Mouse (Mus musculus) left cerebral cortex, adult 18-20 months (tissue): ENCODE results near the gene Haao. TPM values are rescaled to one million over a fixed set of nuclear protein-coding genes. Genes with fewer than 3 reads are reported as not detected.
"Not testable (repeated sequence)": the region's sequence is repeated elsewhere in the genome, so short reads cannot be mapped to it uniquely, and the experiment has no call there.

ENCODE experiments used
- DNase-seq, 2 experiments: peaks; one replicate each; pipeline ENCODE4 v3.0.0; 2021 to 2022; ENCODE audit warnings: low spot score in 2 of 2, mixed read lengths in 1 of 2
- total RNA-seq, 2 experiments: library from RNA; stranded (reverse); gene quantifications; 2 replicates each; pipeline ENCODE4 v1.2.3; 2021

Haao gene
- total RNA-seq, 2 experiments from 2014 or later = 0.40 TPM; not detected in 1

DNA sequence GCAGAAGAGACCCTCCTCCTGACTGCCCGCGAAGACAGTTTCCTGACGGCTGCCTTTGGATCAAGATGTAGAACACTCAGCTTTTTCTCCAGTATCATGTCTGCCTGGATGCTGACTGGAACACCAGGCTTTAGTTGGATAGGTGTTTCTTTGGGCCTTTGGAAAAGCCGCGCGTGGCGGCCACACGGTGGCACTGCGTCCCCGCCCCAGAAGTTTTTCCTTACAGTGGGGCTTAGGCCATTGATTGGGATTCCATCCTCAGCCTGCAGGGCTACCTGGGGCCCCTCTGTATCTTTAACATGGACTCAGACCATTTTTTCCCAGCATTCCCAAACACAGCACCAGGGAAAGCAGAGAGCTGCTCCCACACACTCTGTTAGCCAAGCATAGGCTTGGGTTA, 18.8 kb upstream of the Haao start:
- peak in 1 of 2 experiments; percentile 34 for DNase-seq

GRCm38 (mm10) chr17:83865366-83865765, 17.6 kb upstream of the Haao start:
- DNase-seq = no peak

- DNase-seq = peak; percentile 62 to 65
These were observed 14.5 kb upstream of the Haao start for GRCm38 (mm10) chr17:83862134-83862881.

DNA sequence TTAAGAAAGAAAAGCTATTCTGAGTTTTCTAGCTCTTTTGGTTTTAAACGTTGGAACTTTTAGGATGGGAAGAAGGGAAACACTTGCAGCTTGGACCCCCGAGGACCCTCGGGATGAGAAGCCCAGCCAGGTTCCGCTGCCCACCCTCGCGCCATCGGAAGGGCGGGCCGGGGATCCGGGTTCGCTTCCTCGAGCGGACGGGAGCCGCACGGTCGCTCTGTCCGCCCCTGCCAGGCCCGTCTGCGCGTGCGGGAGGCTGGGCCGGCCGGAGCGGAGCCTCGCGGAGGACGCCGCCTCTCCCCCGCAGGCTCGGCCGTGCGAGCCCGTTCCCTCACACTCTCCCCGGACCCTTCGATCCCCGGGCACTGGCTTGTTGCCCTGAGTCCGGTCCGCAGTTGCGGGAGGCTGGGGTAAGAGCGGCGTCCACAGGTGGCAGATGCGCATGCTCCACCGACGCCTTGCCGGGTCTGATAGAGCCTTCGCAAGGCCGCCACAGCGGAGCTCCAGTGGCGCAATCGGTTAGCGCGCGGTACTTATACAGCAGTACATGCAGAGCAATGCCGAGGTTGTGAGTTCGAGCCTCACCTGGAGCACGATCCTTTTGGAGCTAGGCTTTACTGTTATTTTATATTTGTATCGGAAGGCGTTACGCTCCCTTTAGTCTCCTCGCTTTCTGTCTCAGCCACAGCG, 13.8 kb upstream of the Haao start:
- DNase-seq = peak; percentile 98 to 99

DNA sequence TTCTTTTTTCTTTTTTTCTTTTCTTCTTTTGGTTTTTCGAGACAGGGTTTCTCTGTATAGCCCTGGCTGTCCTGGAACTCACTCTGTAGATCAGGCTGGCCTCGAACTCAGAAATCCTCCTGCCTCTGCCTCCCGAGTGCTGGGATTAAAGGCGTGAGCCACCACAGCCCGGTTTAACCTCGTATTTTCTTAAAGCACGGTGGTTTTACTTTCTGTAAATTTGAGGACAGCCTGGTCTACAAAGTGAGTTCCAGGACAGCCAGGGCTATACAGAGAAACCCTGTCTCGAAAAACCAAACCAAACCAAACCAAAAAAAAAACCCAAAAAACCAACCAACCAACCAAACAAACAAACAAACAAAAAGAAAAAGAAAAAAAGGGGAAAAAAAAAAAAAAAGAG, 13.2 kb upstream of the Haao start:
- DNase-seq = not testable (repeated sequence)

GRCm38 (mm10) chr17:83860224-83860623, 12.5 kb upstream of the Haao start:
- DNase-seq = no peak

DNA sequence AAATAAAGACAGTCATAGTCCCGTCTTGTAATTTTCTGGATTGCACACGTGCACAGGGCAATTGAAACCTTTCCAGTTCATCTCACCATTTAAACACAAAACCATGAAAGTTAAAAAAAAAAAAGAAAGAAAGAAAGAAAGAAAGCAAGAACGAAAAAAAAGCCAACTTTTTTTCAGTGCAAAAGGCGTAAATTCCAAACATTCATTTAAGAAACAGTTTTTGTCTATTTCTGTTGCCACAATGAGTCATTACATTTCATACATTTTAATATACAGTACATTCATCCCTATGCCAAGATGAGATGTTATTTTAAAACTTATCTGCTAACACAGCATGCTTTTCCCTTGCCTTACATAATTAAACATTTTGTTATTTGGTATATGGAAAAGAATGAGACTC, 11.9 kb upstream of the Haao start:
- no peak for DNase-seq

DNA sequence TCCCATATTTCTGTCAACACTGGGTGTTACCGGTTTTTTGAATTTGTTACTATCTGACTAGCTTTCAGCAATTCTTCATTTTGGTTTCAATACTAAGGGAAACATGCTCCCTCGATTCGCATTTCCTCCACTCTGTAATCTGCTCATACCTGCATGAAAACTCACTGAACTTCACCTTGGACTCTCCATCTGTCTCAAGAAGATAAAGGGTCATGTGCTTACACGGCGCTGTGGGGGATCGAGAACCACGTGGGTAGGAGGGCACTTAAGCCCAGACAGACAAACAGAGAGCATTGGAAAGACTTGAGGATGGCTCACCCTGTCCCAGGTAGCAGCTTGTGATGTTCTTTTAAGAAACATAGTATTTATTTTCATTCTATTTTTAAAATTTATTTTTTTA, 10.7 kb upstream of the Haao start:
- no peak for DNase-seq

- peak; percentile 36 to 57 for DNase-seq
These were observed 6.6 kb upstream of the Haao start for GRCm38 (mm10) chr17:83854284-83854918.

DNA sequence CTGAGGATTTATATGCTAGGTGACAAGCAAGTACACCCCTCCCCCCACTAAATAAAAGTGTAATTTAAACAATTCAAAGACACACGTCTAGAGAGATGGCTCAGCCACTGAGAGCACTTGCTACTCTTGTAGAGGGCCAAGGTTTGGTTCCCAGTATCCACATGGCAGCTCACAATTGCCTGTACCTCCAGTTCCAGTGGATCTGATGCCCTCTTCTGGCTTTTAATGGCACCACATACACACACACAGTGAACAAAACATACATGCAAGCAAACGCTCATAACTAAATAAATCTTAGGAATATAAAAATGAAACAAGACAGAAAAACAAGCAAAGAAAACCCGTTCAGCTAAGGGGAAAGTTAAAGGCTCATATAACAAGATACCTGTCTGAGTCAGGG, 6.1 kb upstream of the Haao start:
- no peak for DNase-seq

DNA sequence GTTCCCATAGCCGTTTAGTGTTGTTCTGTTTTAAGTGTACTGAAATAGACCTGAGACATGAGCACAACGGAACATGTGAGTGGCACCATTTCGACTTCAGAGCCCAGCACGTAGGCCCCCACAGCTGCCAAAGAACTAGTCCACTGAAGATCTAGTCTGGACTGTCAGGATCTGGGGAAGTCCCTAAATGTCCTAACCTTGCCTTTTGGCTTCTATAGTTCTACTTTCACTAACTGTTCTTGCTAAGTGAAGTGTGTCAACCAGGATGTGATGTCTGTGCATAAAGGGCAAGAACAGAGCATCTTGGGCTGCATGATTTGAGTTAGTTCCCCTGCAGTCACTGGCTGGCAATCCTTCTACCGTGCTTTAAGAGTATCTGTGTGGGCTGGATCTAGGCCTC, 3.1 kb upstream of the Haao start:
- no peak for DNase-seq

DNA sequence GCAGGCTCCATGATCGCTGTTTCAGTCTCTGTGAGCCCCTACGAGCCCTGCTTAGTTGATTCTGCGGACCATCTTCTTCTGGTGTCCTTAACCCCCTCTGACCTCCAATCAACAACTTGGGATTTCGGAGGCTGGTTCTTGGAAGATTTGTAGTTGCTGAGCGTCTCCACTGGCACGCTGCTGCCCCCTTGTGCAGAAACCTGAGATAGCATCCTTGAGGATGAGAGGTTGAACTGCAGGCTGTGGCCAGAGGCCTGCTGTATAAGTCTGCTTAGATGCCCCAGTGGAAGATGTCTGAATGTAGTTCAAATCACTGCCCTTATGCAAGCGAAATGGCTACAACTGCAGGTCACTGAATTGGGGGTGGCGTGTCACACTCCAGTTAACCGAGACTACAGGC, 2.7 kb upstream of the Haao start:
- peak; percentile 93 to 96 for DNase-seq

- no peak for DNase-seq
These were observed 2.0 kb upstream of the Haao start for GRCm38 (mm10) chr17:83849717-83850116.

GRCm38 (mm10) chr17:83849081-83849675, 1.4 kb upstream of the Haao start:
- DNase-seq = no peak

- DNase-seq = no peak
These were observed 719 bp upstream of the Haao start for GRCm38 (mm10) chr17:83848482-83848881.

DNA sequence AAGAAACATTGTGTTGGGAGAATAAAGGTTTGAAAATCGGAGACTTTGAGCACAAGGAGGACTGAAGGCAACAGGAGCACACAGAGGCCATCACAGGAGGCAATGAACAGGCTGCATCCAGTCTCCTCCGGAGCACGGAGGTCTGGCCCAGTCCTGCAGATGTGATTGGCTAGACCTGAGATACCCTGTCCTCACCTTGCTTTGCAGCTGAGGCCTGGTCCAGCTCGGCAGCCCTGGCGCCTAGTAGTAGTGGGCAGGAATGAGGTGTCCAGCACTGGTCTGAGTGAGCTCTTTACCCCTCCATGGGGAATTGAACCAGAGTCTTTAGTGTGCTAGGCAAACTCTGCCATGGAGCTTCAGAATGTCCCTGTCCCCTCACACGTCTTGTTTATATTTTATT, 663 bp downstream of the Haao start:
- no peak for DNase-seq

DNA sequence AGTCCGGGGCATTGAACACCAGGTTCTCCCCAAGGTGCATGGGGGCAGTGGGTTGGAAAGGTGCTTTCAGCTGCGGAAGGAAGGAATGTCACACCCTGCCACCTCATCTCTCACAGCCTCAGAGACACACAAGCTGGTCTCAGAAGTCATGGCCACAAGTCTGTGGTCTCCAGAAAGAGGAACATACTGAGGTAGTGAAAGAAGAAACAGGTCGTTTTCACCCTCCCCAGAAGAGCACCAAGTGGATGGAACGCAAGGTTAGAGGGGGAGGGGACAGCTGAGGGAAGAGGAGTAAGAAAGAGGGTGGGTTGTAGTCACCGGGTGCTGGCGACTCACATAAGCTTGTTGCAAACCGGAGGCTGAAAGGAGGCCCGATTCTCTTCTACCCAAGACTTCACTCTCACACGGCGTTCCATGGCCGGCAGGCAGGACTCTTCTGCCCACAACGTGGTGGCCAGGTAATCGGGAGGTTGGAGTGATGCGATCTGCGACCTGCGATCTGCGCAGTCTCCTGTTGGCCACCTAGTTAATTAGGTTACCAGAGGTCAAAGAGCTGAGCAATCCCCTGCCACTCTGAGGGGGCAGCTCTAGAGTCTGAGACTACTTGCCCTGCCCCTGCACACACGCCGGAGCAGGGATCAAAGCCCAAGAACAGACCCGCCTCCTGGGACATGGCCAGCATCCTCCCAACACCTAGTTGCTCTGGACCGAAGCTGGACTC, 1.3 kb downstream of the Haao start:
- DNase-seq = no peak

- no peak for DNase-seq
These were observed 2.2 kb downstream of the Haao start for GRCm38 (mm10) chr17:83845538-83845937.

DNA sequence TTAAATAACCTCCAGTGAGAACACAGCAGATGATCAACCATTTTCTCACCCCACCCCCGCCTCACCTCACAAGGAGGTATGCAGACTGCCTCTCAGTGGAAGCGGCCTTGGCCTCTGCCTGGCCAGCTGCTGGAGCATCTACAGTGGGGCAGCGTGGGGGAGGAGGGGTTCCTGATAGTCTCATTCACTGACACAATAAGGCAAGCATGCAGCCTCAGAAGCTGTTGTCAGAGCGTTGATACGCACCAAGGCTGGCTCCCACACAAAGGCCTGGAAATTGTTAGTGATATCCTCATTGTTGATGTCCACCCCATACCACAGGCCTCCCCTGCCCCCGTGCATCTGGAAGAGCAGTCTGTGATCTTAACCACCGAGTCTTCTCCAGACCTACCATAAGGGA, 4.0 kb downstream of the Haao start:
- no peak for DNase-seq

DNA sequence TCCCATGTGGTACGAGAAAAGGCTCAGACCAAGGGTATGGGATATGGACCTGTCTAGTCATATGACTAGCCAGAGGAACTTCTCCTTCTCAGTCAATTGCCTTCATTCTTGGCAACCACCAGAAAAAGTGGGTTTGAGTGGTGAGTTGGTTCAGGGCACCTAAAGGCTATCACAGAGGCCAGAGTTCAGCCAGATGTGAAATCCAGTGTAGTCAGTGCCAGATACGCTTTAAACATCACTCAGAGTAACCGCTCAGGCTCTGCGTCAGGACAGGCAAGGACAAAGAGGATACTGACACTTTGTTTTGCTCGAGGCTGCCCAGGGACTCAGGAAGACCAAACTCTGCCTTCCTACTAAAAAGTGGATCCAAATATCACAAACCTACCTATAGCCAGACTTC, 6.8 kb downstream of the Haao start:
- no peak for DNase-seq

GRCm38 (mm10) chr17:83839132-83839531, 8.6 kb downstream of the Haao start:
- DNase-seq = no peak
